Mouse (Mus musculus) right cerebral cortex, adult 2 months (tissue): ENCODE measurements at regions not wholly inside any gene's neighbourhood (a gene's known extent, or its start where the extent isn't known, plus 50 kb on each side); places are given as distances from the start of the nearest gene placed in this dataset.

Experiments used
- DNase-seq, 2 experiments: peaks; one replicate each; pipeline ENCODE4 v3.0.0; 2021 to 2022; ENCODE audit warnings: low spot score in 2 of 2

GRCm38 (mm10) chr4:125208136-125208915, 80.7 kb upstream of the Zc3h12a start:
- DNase-seq: no peak

GRCm38 (mm10) chr4:125203521-125203920, 75.9 kb upstream of the Zc3h12a start:
- no peak for DNase-seq

- no peak for DNase-seq
Observed at GRCm38 (mm10) chr4:125201638-125202325, 74.1 kb upstream of the Zc3h12a start.

GRCm38 (mm10) chr4:125200762-125201161, 73.1 kb upstream of the Zc3h12a start:
- DNase-seq: peak; percentile 26 to 40

GRCm38 (mm10) chr4:125199281-125199680, 71.6 kb upstream of the Zc3h12a start:
- DNase-seq: no peak

- DNase-seq: no peak
Observed at GRCm38 (mm10) chr4:125195901-125196435, 68.3 kb upstream of the Zc3h12a start.

GRCm38 (mm10) chr4:125194722-125195380, 67.2 kb upstream of the Zc3h12a start:
- peak; percentile 31 to 38 for DNase-seq

- DNase-seq: no peak
Observed at GRCm38 (mm10) chr4:125194298-125194697, 66.7 kb upstream of the Zc3h12a start.

- peak; percentile 15 to 23 for DNase-seq
Observed at GRCm38 (mm10) chr4:125191680-125192079, 64.0 kb upstream of the Zc3h12a start.

- peak; percentile 72 to 75 for DNase-seq
Observed at GRCm38 (mm10) chr4:125191010-125191409, 63.4 kb upstream of the Zc3h12a start.

- DNase-seq: no peak
Observed at GRCm38 (mm10) chr4:125189971-125190370, 62.3 kb upstream of the Zc3h12a start.

- DNase-seq: no peak
Observed at GRCm38 (mm10) chr4:125186246-125186645, 58.6 kb upstream of the Zc3h12a start.

- no peak for DNase-seq
Observed at GRCm38 (mm10) chr4:125185076-125185475, 57.4 kb upstream of the Zc3h12a start.

- no peak for DNase-seq
Observed at GRCm38 (mm10) chr4:125180947-125181346, 53.3 kb upstream of the Zc3h12a start.

GRCm38 (mm10) chr4:125178552-125178951, 50.9 kb upstream of the Zc3h12a start:
- DNase-seq: no peak

- DNase-seq: no peak
Observed at GRCm38 (mm10) chr4:125177666-125178065, 50.0 kb upstream of the Zc3h12a start.
